Mouse (Mus musculus) embryo, embryonic 9.5 days (tissue): ENCODE measurements around the gene Gm3317.
"Not testable (repeated sequence)": the region's sequence is repeated elsewhere in the genome, so short reads cannot be mapped to it uniquely, and the experiment has no call there.

Experiments used
- DNase-seq: peaks from one replicate; pipeline ENCODE4 v3.0.0-alpha.2; 2017; ENCODE audit errors: extremely low spot score

Gm3317 gene

DNA sequence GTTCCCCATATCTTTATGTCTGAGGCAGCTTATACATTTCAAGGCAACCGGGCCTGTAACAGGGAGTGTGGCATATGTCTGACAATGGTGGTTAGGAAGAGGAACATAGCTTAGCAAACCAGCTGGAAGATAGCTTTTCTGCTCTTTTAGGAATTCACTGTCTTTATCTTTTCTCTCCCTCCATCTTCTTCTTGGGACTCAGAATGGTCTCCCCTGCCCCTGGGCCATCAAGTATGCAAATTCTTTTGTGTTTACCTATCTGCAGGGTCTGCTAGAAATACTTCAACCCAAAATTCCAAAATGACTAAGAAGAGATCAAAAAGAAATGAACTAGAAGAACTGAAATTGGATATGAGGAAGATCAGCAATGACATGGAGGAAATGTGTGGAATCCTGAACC, at the start of gene Gm3317:
TSS of gene Gm3317 (plus strand) at position 301 of the 400 bp plus-strand sequence.
- DNase-seq, result not testable (repeated sequence)

DNA sequence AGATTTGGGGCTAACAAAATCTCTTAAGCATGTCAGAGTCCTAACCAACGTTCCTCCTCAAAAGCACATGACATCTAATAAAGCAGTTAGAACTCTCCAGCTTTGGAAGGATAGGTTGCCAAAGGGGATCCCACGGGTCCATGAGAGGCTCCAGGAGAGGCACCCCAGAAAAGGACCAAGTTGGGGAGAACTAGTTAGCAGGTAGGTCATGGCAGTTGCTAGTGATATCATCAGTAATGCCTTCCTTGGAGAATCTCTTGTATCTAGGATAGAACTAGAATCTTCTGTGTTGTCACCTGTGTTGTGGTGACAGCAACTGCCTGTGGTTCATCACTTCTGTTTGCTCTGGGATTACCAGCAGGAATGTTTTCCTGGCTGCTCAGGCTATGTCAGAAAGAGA, 33.1 kb upstream of the Gm3317 start, which contains the start of gene Gm8279:
TSS of gene Gm8279 (plus strand) at position 301 of the 400 bp plus-strand sequence.
- not testable (repeated sequence) for DNase-seq

DNA sequence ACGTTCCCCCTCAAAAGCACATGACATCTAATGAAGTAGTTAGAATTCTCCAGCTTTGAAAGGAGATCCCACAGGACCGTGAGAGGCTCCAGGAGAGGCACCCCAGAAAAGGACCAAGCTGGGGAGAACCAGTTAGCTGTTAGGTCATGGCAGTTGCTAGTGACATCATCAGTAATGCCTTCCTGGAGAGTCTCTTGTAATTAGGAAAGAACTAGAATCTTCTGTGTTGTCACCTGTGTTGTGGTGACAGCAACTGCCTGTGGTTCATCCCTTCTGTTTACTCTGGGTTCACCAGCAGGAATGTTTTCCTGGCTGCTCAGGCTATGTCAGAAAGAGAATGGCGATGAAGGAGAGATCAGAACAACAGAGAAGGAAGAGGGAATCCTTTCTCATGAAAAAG, 21.2 kb downstream of the Gm3317 start, which contains the start of gene Gm8271:
TSS of gene Gm8271 (plus strand) at position 301 of the 400 bp plus-strand sequence.
- DNase-seq, result not testable (repeated sequence)
